Mouse (Mus musculus) myocyte (in vitro differentiated cells): ENCODE data around the gene Nat8f5.

Source experiments
- CEBPB ChIP-seq: IDR thresholded peaks from 2 replicates; pipeline ENCODE4 v1.6.1; 2011; ENCODE audit warnings: mild to moderate bottlenecking, moderate library complexity; ENCODE audit not compliant: poor library complexity, insufficient read depth, severe bottlenecking
- POLR2A ChIP-seq: IDR thresholded peaks from one replicate; pipeline ENCODE4 v1.6.1; 2011; ENCODE audit warnings: low read depth, mild to moderate bottlenecking, control low read depth, moderate library complexity; ENCODE audit not compliant: insufficient read length
- POLR2AphosphoS2 ChIP-seq: IDR thresholded peaks from one replicate; pipeline ENCODE4 v1.6.1; 2011; ENCODE audit warnings: low read depth, control low read depth; ENCODE audit not compliant: insufficient read length

- TF ChIP-seq POLR2A (no peak), POLR2AphosphoS2 (no peak), CEBPB (no peak)
Observed at GRCm38 (mm10) chr6:85856194-85856678, 35.5 kb upstream of the Nat8f5 start.
